Mouse (Mus musculus): Measurements from ENCODE around the gene Tceal9.
"Not testable (repeated sequence)": the region's sequence is repeated elsewhere in the genome, so short reads cannot be mapped to it uniquely, and the experiment has no call there.

Gene Tceal9

GRCm38 (mm10) chrX:136270393-136271111, 25.7 kb downstream of the Tceal9 start:
- DNase-seq (ENCODE audit: low spot score in 2 of 2): not testable (repeated sequence)

DNA sequence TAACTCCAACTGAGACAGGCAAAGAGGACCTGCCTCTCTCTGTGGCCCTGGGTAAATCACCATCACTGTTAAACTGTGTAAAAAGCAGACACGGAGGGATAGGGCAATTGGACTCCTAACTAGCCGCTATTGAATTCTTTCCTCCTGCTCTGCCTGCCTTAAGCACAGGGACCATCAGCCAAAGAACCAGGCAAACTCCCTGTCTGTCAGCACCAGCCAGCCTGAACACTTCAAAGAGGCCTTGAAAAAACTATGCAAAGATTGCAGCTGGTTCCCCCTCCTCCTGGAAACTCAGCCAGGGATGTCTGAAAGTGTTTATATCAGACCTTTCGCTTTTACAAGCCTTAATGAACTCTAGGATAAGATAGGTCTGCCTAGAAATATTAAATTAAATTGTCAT, 29.7 kb downstream of the Tceal9 start:
- DNase-seq (ENCODE audit: low spot score in 2 of 2): no peak

DNA sequence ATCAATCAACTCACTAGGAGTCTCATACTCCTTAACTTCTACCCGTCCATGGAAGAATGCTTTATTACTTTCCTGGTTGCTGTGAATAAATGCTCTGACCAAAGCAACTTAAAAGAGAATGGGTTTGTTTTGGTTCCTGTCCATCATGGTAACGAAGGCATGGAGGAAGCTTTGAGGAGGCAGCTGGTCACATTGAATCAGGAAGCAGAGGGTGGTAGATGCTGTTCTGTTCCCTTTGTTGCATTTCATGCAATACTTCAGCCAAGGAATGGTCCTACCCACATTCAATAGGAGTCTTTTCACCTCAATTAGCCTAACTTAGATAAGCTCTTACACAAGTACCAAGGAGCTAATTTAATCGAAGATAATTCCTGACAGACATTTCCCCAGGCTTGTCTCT, 30.5 kb downstream of the Tceal9 start:
- DNase-seq (ENCODE audit: low spot score in 2 of 2): no peak

DNA sequence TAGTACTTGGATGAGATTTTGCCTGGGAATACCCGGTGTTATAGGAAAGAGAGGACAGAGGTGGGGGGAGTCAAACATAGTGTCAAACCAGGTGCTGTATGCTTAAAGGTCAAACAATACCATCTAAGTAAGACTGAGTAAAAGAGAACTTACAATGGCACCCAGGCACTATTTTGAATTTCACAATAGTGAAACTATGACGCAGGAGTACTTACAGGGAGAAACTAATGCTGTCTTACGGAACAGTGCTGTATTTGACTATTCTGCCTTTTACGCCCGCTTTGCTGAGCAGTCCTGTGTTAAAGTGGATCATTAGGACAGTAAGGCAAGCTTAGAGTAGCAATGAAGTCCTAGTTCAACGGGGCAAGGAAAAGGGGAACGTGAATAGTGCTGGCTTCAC, 32.7 kb downstream of the Tceal9 start:
- no peak for DNase-seq (ENCODE audit: low spot score in 2 of 2)

GRCm38 (mm10) chrX:136278401-136278800, 33.5 kb downstream of the Tceal9 start:
- DNase-seq (ENCODE audit: low spot score in 2 of 2): no peak

- DNase-seq (ENCODE audit: low spot score in 2 of 2): no peak
Measured at GRCm38 (mm10) chrX:136279410-136279809, 34.5 kb downstream of the Tceal9 start.

- DNase-seq (ENCODE audit: low spot score in 2 of 2): no peak
Measured at GRCm38 (mm10) chrX:136290817-136291281, 46.0 kb downstream of the Tceal9 start.
